Mouse (Mus musculus) MEL (cell line): ENCODE results near the gene Ctsd. TPM values are rescaled to one million over a fixed set of nuclear protein-coding genes. Genes with fewer than 3 reads are reported as not detected.

Experiments used
- DNase-seq: peaks from one replicate; pipeline ENCODE4 v3.0.0; 2011; ENCODE audit warnings: low read depth, low spot score
- H3K27ac ChIP-seq: 2 replicates; pipeline ENCODE4 v1.5.1; 2012; ENCODE audit warnings: low read depth, mild to moderate bottlenecking, control low read depth, low read length, moderate library complexity; ENCODE audit not compliant: control insufficient read depth
- H3K27me3 ChIP-seq, 2 experiments: fragments of 150-350 bp in 1 of 2; sonication (generic) in 1 of 2; 2 replicates each; pipeline ENCODE4 v1.6.1; 2012; ENCODE audit warnings: low read length in 2 of 2, mild to moderate bottlenecking in 2 of 2, improper control_type of control experiment in 1 of 2, moderate library complexity in 1 of 2; ENCODE audit not compliant: insufficient read depth in 2 of 2, control insufficient read depth in 1 of 2
- H3K36me3 ChIP-seq, 2 experiments: 2 replicates each; pipeline ENCODE4 v1.6.1; 2012 to 2014; ENCODE audit warnings: low read length in 2 of 2, improper control_type of control experiment in 1 of 2, inconsistent platforms in 1 of 2, mild to moderate bottlenecking in 1 of 2; ENCODE audit not compliant: insufficient read depth in 2 of 2, control insufficient read depth in 1 of 2
- H3K4me1 ChIP-seq, 2 experiments: fragments of 150-350 bp in 1 of 2; sonication (generic) in 1 of 2; 2 replicates each; pipeline ENCODE4 v1.6.1; 2012; ENCODE audit warnings: low read length in 2 of 2, improper control_type of control experiment in 1 of 2, mild to moderate bottlenecking in 1 of 2; ENCODE audit not compliant: insufficient read depth in 2 of 2, control insufficient read depth in 1 of 2
- H3K4me3 ChIP-seq, 2 experiments: fragments of 150-350 bp in 1 of 2; sonication (generic) in 1 of 2; 2 replicates each; pipeline ENCODE4 v1.5.1; 2012; ENCODE audit warnings: low read depth in 2 of 2, low read length in 2 of 2, mild to moderate bottlenecking in 2 of 2, moderate library complexity in 2 of 2, control low read depth in 1 of 2, improper control_type of control experiment in 1 of 2; ENCODE audit not compliant: control insufficient read depth in 1 of 2, insufficient read depth in 1 of 2
- H3K79me2 ChIP-seq: 2 replicates; pipeline ENCODE4 v1.6.1; 2012; ENCODE audit warnings: mild to moderate bottlenecking, low read length, moderate library complexity; ENCODE audit not compliant: control insufficient read depth, poor library complexity, insufficient read depth
- H3K9ac ChIP-seq: 2 replicates; pipeline ENCODE4 v1.6.1; 2012; ENCODE audit warnings: low read depth, mild to moderate bottlenecking, control low read depth, low read length, moderate library complexity; ENCODE audit not compliant: control insufficient read depth, poor library complexity, severe bottlenecking
- H3K9me3 ChIP-seq: fragments of 150-350 bp; sonication (generic); replicated peaks from 2 replicates; pipeline ENCODE4 v1.6.1; 2012; ENCODE audit warnings: mild to moderate bottlenecking, low read length, improper control_type of control experiment, moderate library complexity; ENCODE audit not compliant: insufficient read depth
- E2F4 ChIP-seq: IDR thresholded peaks from 2 replicates; pipeline ENCODE4 v1.6.1; 2011; ENCODE audit warnings: low read depth, low read length, improper control_type of control experiment, borderline replicate concordance
- EP300 ChIP-seq, 2 experiments: IDR thresholded peaks; 2 replicates each; pipeline ENCODE4 v1.6.1; 2011; ENCODE audit warnings: improper control_type of control experiment in 2 of 2, low read length in 2 of 2, low read depth in 1 of 2, mild to moderate bottlenecking in 1 of 2
- ETS1 ChIP-seq: IDR thresholded peaks from 2 replicates; pipeline ENCODE4 v1.6.1; 2012; ENCODE audit warnings: low read depth, mild to moderate bottlenecking, inconsistent platforms, low read length, improper control_type of control experiment, moderate library complexity
- GATA1 ChIP-seq: IDR thresholded peaks from 2 replicates; pipeline ENCODE4 v1.6.1; 2011; ENCODE audit warnings: low read depth, low read length, improper control_type of control experiment
- MAFK ChIP-seq: IDR thresholded peaks from 2 replicates; pipeline ENCODE4 v1.6.1; 2011; ENCODE audit warnings: low read depth, mild to moderate bottlenecking, low read length, improper control_type of control experiment, borderline replicate concordance
- MAX ChIP-seq: IDR thresholded peaks from 2 replicates; pipeline ENCODE4 v1.6.1; 2011; ENCODE audit warnings: low read length, improper control_type of control experiment
- MEF2A ChIP-seq: IDR thresholded peaks from 2 replicates; pipeline ENCODE4 v1.6.1; 2014; ENCODE audit warnings: low read depth, mild to moderate bottlenecking, inconsistent platforms, low read length, improper control_type of control experiment; ENCODE audit not compliant: poor library complexity, insufficient replicate concordance, severe bottlenecking; ENCODE audit errors: extremely low read depth
- MYC ChIP-seq: IDR thresholded peaks from 2 replicates; pipeline ENCODE4 v1.6.1; 2011; ENCODE audit warnings: low read depth, mild to moderate bottlenecking, low read length, improper control_type of control experiment, moderate library complexity
- NELFE ChIP-seq: IDR thresholded peaks from 2 replicates; pipeline ENCODE4 v1.6.1; 2011; ENCODE audit warnings: low read depth, low read length, improper control_type of control experiment
- SIN3A ChIP-seq: IDR thresholded peaks from 2 replicates; pipeline ENCODE4 v1.6.1; 2012; ENCODE audit warnings: low read length, improper control_type of control experiment, inconsistent platforms
- TAL1 ChIP-seq: IDR thresholded peaks from 2 replicates; pipeline ENCODE4 v1.6.1; 2012; ENCODE audit warnings: mild to moderate bottlenecking, inconsistent platforms, low read length, moderate library complexity, mixed read lengths
- TBP ChIP-seq: IDR thresholded peaks from 2 replicates; pipeline ENCODE4 v1.8.0; 2011; ENCODE audit warnings: low read depth, low read length, improper control_type of control experiment
- TCF12 ChIP-seq: IDR thresholded peaks from 2 replicates; pipeline ENCODE4 v1.6.1; 2014; ENCODE audit warnings: low read depth, mild to moderate bottlenecking, inconsistent platforms, low read length, improper control_type of control experiment, moderate library complexity
- USF2 ChIP-seq, 2 experiments: IDR thresholded peaks; 2 replicates each; pipeline ENCODE4 v1.6.1; 2011 to 2012; ENCODE audit warnings: improper control_type of control experiment in 2 of 2, low read length in 2 of 2, borderline replicate concordance in 1 of 2, inconsistent platforms in 1 of 2, low read depth in 1 of 2, mild to moderate bottlenecking in 1 of 2; ENCODE audit not compliant: insufficient read depth in 1 of 2
- ZC3H11A ChIP-seq: IDR thresholded peaks from 2 replicates; pipeline ENCODE4 v1.6.1; 2012; ENCODE audit warnings: low read depth, mild to moderate bottlenecking, inconsistent platforms, low read length, improper control_type of control experiment
- ZKSCAN1 ChIP-seq: IDR thresholded peaks from 2 replicates; pipeline ENCODE4 v1.6.1; 2012; ENCODE audit warnings: low read depth, mild to moderate bottlenecking, inconsistent platforms, low read length, improper control_type of control experiment, moderate library complexity
- ZNF384 ChIP-seq: IDR thresholded peaks from 2 replicates; pipeline ENCODE4 v1.6.1; 2012; ENCODE audit warnings: low read depth, mild to moderate bottlenecking, inconsistent platforms, low read length, improper control_type of control experiment
- polyA plus RNA-seq, 2 experiments: library from polyadenylated mRNA; stranded (reverse) in 1 of 2; unstranded in 1 of 2; fragments of >175 nt in 1 of 2; fragments of >200 nt in 1 of 2; gene quantifications; 2 replicates each; pipeline versions ENCODE4 v1.2.1 to v1.2.4; 2012; ENCODE audit warnings: low replicate concordance in 2 of 2, low read depth in 1 of 2; ENCODE audit not compliant: insufficient read length in 2 of 2, insufficient read depth in 1 of 2, missing spikeins in 1 of 2
- total RNA-seq: library from RNA; depleted of rRNA; stranded (reverse); fragments of 300-350 nt; gene quantifications from 2 replicates; pipeline ENCODE4 v1.2.3, GENCODE M21; 2012

Gene Ctsd
- total and polyA plus RNA-seq, 3 experiments, result 89.3 to 179 (median 115) TPM

GRCm38 (mm10) chr7:142395472-142395871 is 7.6 kb upstream of the Ctsd start:
- TF ChIP-seq EP300 (IDR thresholded peaks at IDR 0.05; ENCODE audit: low read depth in 1 of 2, low read length in 2 of 2) (peak; percentile 48 to 56; a peak in 3 of 4 replicates), MAFK (no peak), TAL1 (peak; percentile 54), SIN3A (no peak), GATA1 (0 out of 2 replicates have a peak, but pooled peaks have one; percentile 40), ZC3H11A (no peak), ETS1 (0 out of 2 replicates have a peak, but pooled peaks have one; percentile 24), TCF12 (peak; percentile 36; the same call in 1 of the 2 replicates), MAX (peak; percentile 13; the same call in 1 of the 2 replicates)
- TF ChIP-seq, all 39 proteins: peak for 6
- no peaks in the 10 kb centered on the region for H3K79me2 ChIP-seq
- no peaks in the 10 kb centered on the region for H3K9me3 ChIP-seq
- peak overlapping the region; percentile 35; the same call in 1 of the 2 replicates for H3K27ac ChIP-seq
- no peaks in the 10 kb centered on the region for H3K27me3 ChIP-seq
- H3K4me3 ChIP-seq, result no peak overlapping the region
- H3K36me3 ChIP-seq, result peaks cover 0 to 41% of the 10 kb centered on the region in 2 experiments; a peak in 2 of 4 replicates
- peak; percentile 35 for DNase-seq
- no peak overlapping the region for H3K9ac ChIP-seq
- H3K4me1 ChIP-seq, result peaks cover 29 to 68% of the 10 kb centered on the region in 2 experiments

GRCm38 (mm10) chr7:142394261-142395190 is 6.7 kb upstream of the Ctsd start:
- Histone ChIP-seq H3K79me2 (no peaks in the 10 kb centered on the region), H3K27me3 (no peaks in the 10 kb centered on the region), H3K4me3 (no peak overlapping the region), H3K36me3 (peaks cover 0 to 34% of the 10 kb centered on the region in 2 experiments; a peak in 2 of 4 replicates), H3K27ac (peak overlapping the region; percentile 84), H3K9me3 (no peaks in the 10 kb centered on the region), H3K4me1 (peaks cover 29 to 64% of the 10 kb centered on the region in 2 experiments), H3K9ac (peak overlapping the region; percentile 18; the same call in 1 of the 2 replicates)
- TF ChIP-seq USF2 (IDR thresholded peaks at IDR 0.05; ENCODE audit: borderline replicate concordance in 1 of 2, insufficient read depth in 1 of 2, low read depth in 1 of 2, low read length in 2 of 2), result no peak
- no peak for TF ChIP-seq MEF2A
- TF ChIP-seq TAL1, result no peak
- TF ChIP-seq EP300 (IDR thresholded peaks at IDR 0.05; ENCODE audit: low read depth in 1 of 2, low read length in 2 of 2), result peak in 1 of 2 experiments; percentile 42; a peak in 2 of 4 replicates
- TF ChIP-seq NELFE, result 0 out of 2 replicates have a peak, but pooled peaks have one; percentile 17
- peak; percentile 24; the same call in 1 of the 2 replicates for TF ChIP-seq ETS1
- peak; percentile 58; the same call in 1 of the 2 replicates for TF ChIP-seq MAX
- 0 out of 2 replicates have a peak, but pooled peaks have one; percentile 29 for TF ChIP-seq TBP
- TF ChIP-seq MYC, result peak; percentile 77
- 0 out of 2 replicates have a peak, but pooled peaks have one; percentile 18 for TF ChIP-seq ZNF384
- TF ChIP-seq E2F4, result no peak
- TF ChIP-seq GATA1, result 0 out of 2 replicates have a peak, but pooled peaks have one; percentile 4
- no peak for TF ChIP-seq ZKSCAN1
- peak; percentile 77 for DNase-seq
